Mouse (Mus musculus) heart, adult 2 months (tissue): ENCODE measurements around the gene Aagab. TPM values are rescaled to one million over a fixed set of nuclear protein-coding genes. Genes with fewer than 3 reads are reported as not detected.

ENCODE experiments used
- DNase-seq, 2 experiments: peaks; one replicate each; pipeline ENCODE4 v3.0.0; 2021
- H3K27ac ChIP-seq: fragments of 200-600 bp; 2 replicates; pipeline ENCODE4 v1.8.1; 2022
- H3K27me3 ChIP-seq: fragments of 200-500 bp; 2 replicates; pipeline ENCODE4 v1.6.1; 2012; ENCODE audit warnings: mild to moderate bottlenecking, low read length, inconsistent platforms, mixed read lengths; ENCODE audit not compliant: control insufficient read depth, insufficient read depth
- H3K36me3 ChIP-seq: fragments of 200-500 bp; 2 replicates; pipeline ENCODE4 v1.6.1; 2012; ENCODE audit warnings: low read length, inconsistent platforms; ENCODE audit not compliant: control insufficient read depth, insufficient read depth
- H3K4me1 ChIP-seq: fragments of 200-500 bp; 2 replicates; pipeline ENCODE4 v1.6.1; 2011; ENCODE audit warnings: low read length; ENCODE audit not compliant: control insufficient read depth, insufficient read depth
- H3K4me3 ChIP-seq: fragments of 200-600 bp; 2 replicates; pipeline ENCODE4 v1.8.1; 2022
- H3K79me2 ChIP-seq: fragments of 200-500 bp; replicated peaks from 2 replicates; pipeline ENCODE4 v1.6.1; 2012; ENCODE audit warnings: mild to moderate bottlenecking, inconsistent platforms, low read length, moderate library complexity, mixed read lengths; ENCODE audit not compliant: control insufficient read depth, insufficient read depth
- H3K9ac ChIP-seq: fragments of 200-500 bp; 2 replicates; pipeline ENCODE4 v1.6.1; 2012; ENCODE audit warnings: low read depth, mild to moderate bottlenecking, control low read depth, inconsistent platforms, low read length, mixed read lengths
- CTCF ChIP-seq: fragments of 200-600 bp; IDR thresholded peaks from 2 replicates; pipeline ENCODE4 v1.8.1; 2022; ENCODE audit warnings: antibody characterized with exemption, mild to moderate bottlenecking, moderate library complexity
- EP300 ChIP-seq: fragments of 200-500 bp; IDR thresholded peaks from 2 replicates; pipeline ENCODE4 v1.6.1; 2011; ENCODE audit warnings: low read depth, low read length, control low read depth; ENCODE audit not compliant: insufficient read depth
- POLR2A ChIP-seq: fragments of 200-500 bp; IDR thresholded peaks from 2 replicates; pipeline ENCODE4 v1.6.1; 2011; ENCODE audit warnings: mild to moderate bottlenecking, low read depth, low read length, control low read depth; ENCODE audit not compliant: insufficient read depth
- whole genome bisulfite sequencing: fragments of 180-500 bp; shearing (Covaris S2); methylation state at CpG from one replicate; pipeline ENCODE4 v1.1.7; 2018; 5-methylcytosine and 5-hydroxymethylcytosine counted together
- intact Hi-C: fragments of 180-260 bp; cut with DNase I; formaldehyde crosslinking; loops from one replicate; pipeline ENCODE4 v1.15.1; 2025
- polyA plus RNA-seq: library from polyadenylated mRNA; depleted of rRNA; stranded (reverse); fragments of >200 nt; gene quantifications from 2 replicates; pipeline ENCODE4 v1.2.3, GENCODE M21; 2012
- total RNA-seq, 2 experiments: library from RNA; stranded (reverse); gene quantifications; 2 replicates each; pipeline ENCODE4 v1.2.3; 2021

Aagab gene
- total and polyA plus RNA-seq, 3 experiments, result 6.8 to 19.2 (median 17.0) TPM

DNA sequence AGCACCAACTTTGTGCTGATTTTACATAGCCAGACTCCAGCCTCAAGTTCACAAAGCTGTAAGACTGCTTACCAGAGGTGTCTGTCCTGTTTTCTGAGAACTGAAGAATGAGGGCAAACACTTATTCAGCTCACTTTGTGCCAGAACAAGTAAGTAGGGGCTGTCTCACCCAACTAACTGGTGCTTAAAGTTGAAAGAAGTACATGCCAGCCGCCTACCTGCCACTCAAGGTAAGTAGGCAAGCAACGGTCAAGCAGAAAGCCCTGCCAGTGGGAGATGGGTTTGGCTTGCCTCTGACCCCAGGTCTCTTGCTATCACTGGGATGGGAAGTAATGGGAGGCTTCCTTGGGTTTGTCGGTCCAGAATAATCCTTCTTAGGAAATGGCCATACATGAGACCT, 25.0 kb upstream of the Aagab start:
- Histone ChIP-seq H3K27me3 (no peaks in the 10 kb centered on the region), H3K27ac (no peak overlapping the region), H3K4me1 (peaks cover 2% of the 10 kb centered on the region; the same call in 1 of the 2 replicates), H3K36me3 (no peaks in the 10 kb centered on the region), H3K79me2 (no peaks in the 10 kb centered on the region), H3K4me3 (no peak overlapping the region), H3K9ac (no peak overlapping the region)
- 74% methylated on average over 3 of the region's 3 CpGs for WGBS
- no peak for DNase-seq
- TF ChIP-seq CTCF (no peak), EP300 (no peak), POLR2A (no peak)
- intact Hi-C loops, result no loop called here

DNA sequence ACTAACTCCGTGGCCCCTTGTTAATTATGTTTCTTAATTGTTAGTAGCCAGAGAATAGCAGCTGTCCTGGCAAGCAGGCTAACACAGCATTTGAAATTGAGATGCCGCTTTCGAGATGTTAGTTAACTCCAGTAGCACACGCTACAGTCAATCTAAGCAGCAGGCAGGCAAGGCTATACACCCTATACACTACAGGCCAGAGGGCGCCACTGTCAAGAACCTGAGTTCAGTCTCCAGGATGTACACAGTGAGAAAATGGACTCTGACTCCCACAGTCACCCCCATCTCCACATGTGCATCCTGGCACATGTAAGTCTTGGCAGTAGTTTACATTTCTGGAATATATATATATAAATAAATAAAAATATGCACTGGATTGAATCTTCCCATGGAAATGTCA, 22.8 kb upstream of the Aagab start:
- no peak for DNase-seq
- no peaks in the 10 kb centered on the region for H3K27me3 ChIP-seq
- no peak overlapping the region for H3K4me3 ChIP-seq
- no peak overlapping the region for H3K9ac ChIP-seq
- TF ChIP-seq CTCF (0 out of 2 replicates have a peak, but pooled peaks have one; percentile 4), EP300 (no peak), POLR2A (no peak)
- intact Hi-C loops, result no loop called here
- H3K79me2 ChIP-seq, result no peaks in the 10 kb centered on the region
- H3K36me3 ChIP-seq, result no peaks in the 10 kb centered on the region
- peaks cover 2% of the 10 kb centered on the region; the same call in 1 of the 2 replicates for H3K4me1 ChIP-seq
- 93% methylated on average over 5 of the region's 5 CpGs for WGBS
- no peak overlapping the region for H3K27ac ChIP-seq

GRCm38 (mm10) chr9:63580046-63580445, 22.4 kb upstream of the Aagab start:
- Histone ChIP-seq H3K36me3 (no peaks in the 10 kb centered on the region), H3K9ac (no peak overlapping the region), H3K79me2 (no peaks in the 10 kb centered on the region), H3K4me1 (peaks cover 2% of the 10 kb centered on the region; the same call in 1 of the 2 replicates), H3K4me3 (no peak overlapping the region), H3K27ac (no peak overlapping the region), H3K27me3 (no peaks in the 10 kb centered on the region)
- intact Hi-C loops, result no loop called here
- 77% methylated on average over 2 of the region's 2 CpGs for WGBS
- DNase-seq, result no peak
- no peak for TF ChIP-seq CTCF
- TF ChIP-seq EP300, result no peak
- TF ChIP-seq POLR2A, result no peak

DNA sequence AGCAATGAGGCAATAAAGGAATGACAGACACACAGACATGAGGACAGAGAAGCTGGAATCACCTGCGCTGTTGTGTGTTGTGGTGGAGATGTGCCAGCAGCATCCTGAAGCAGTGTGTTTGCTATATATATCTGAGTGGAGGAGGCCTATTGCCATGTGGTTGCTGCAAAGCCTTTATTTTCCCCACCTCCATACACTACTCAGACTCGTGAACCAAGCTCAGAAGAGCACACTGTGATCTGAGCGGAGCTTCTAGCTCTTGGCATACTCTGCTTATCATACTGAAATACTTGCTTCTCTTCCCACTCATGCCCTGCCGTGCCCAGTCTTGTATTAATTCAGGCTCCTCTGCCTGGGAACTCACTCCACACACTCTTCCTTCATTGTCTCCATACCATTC, 20.7 kb upstream of the Aagab start:
- Histone ChIP-seq H3K9ac (no peak overlapping the region), H3K79me2 (no peaks in the 10 kb centered on the region), H3K36me3 (no peaks in the 10 kb centered on the region), H3K4me1 (peaks cover 2% of the 10 kb centered on the region; the same call in 1 of the 2 replicates), H3K4me3 (no peak overlapping the region), H3K27ac (no peak overlapping the region), H3K27me3 (no peaks in the 10 kb centered on the region)
- WGBS, result 60% methylated on average over 4 of the region's 4 CpGs
- intact Hi-C loops, result no loop called here
- TF ChIP-seq EP300 (no peak), CTCF (no peak), POLR2A (no peak)
- DNase-seq, result no peak

DNA sequence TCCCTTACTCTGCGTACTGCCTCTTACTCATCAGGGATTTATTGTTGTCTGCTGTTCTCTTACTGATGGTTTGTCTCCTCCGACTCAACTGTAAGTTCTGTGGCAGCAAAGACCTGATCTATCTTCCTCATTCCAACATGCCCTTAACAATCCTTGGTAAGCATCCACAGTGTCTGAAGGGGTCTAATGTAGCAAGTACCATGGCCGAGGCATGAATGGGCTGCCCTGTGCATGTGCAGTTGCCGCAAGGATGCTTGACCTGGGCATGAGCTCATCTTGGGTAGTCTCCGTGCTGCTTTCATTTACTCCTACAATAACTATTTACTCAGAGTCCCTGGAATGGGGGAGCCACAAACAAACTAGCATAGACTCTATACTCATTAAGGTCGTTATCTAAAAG, 17.2 kb upstream of the Aagab start:
- intact Hi-C loops, result no loop called here
- no peak for TF ChIP-seq POLR2A
- TF ChIP-seq CTCF, result no peak
- no peak for TF ChIP-seq EP300
- H3K4me1 ChIP-seq, result peaks cover 2% of the 10 kb centered on the region; the same call in 1 of the 2 replicates
- 88% methylated on average over 6 of the region's 6 CpGs for WGBS
- H3K4me3 ChIP-seq, result no peak overlapping the region
- no peak overlapping the region for H3K27ac ChIP-seq
- no peaks in the 10 kb centered on the region for H3K79me2 ChIP-seq
- H3K9ac ChIP-seq, result no peak overlapping the region
- no peaks in the 10 kb centered on the region for H3K36me3 ChIP-seq
- no peaks in the 10 kb centered on the region for H3K27me3 ChIP-seq
- no peak for DNase-seq

DNA sequence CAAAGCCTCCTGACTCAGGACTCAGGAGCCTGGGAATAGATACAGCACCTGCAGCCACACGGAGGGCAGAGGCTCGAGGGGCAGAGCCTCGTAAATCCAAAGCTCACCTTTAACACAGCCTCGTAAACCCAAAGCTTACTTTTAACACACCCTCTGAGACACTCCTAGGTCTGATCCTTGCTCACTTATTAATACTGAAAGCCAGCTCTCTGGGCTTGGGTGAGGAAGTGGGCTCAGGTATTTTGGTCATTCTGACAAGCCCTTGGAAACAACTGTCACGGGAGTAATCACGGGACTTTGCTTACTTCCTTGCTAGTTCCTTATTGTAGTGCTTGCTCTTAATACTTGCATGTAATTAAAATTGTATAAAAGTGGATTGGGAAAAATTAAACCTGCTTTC, 13.3 kb upstream of the Aagab start:
- 73% methylated on average over 6 of the region's 6 CpGs for WGBS
- intact Hi-C loops, result no loop called here
- H3K36me3 ChIP-seq, result no peaks in the 10 kb centered on the region
- H3K27me3 ChIP-seq, result no peaks in the 10 kb centered on the region
- no peak overlapping the region for H3K4me3 ChIP-seq
- no peaks in the 10 kb centered on the region for H3K4me1 ChIP-seq
- TF ChIP-seq POLR2A, result no peak
- no peak for TF ChIP-seq EP300
- TF ChIP-seq CTCF, result no peak
- H3K79me2 ChIP-seq, result no peaks in the 10 kb centered on the region
- DNase-seq, result no peak
- H3K27ac ChIP-seq, result no peak overlapping the region
- H3K9ac ChIP-seq, result no peak overlapping the region
